Mouse (Mus musculus) cerebellum, adult 2 months (tissue): ENCODE measurements around the gene Rrp7a. TPM values are rescaled to one million over a fixed set of nuclear protein-coding genes. Genes with fewer than 3 reads are reported as not detected.

Source experiments
- DNase-seq, 2 experiments: peaks; one replicate each; pipeline ENCODE4 v3.0.0; 2021
- H3K27ac ChIP-seq: fragments of 200-500 bp; 2 replicates; pipeline ENCODE4 v1.5.1; 2012; ENCODE audit warnings: low read length, control low read depth, inconsistent platforms; ENCODE audit not compliant: insufficient read depth
- H3K27me3 ChIP-seq: fragments of 200-500 bp; 2 replicates; pipeline ENCODE4 v1.6.1; 2012; ENCODE audit warnings: inconsistent platforms, mild to moderate bottlenecking, low read length, moderate library complexity; ENCODE audit not compliant: control insufficient read depth, insufficient read depth
- H3K4me1 ChIP-seq: fragments of 200-500 bp; 2 replicates; pipeline ENCODE4 v1.6.1; 2011; ENCODE audit warnings: low read length; ENCODE audit not compliant: control insufficient read depth, insufficient read depth
- H3K4me3 ChIP-seq: fragments of 200-500 bp; replicated peaks from 2 replicates; pipeline ENCODE3; 2011; ENCODE audit warnings: mild to moderate bottlenecking, low read depth, low read length, control low read depth; ENCODE audit not compliant: insufficient read depth
- CTCF ChIP-seq: fragments of 200-500 bp; IDR thresholded peaks from 2 replicates; pipeline ENCODE4 v1.5.1; 2011; ENCODE audit warnings: low read depth, mild to moderate bottlenecking, control low read depth, low read length, moderate library complexity, borderline replicate concordance; ENCODE audit not compliant: insufficient read depth
- POLR2A ChIP-seq: fragments of 200-500 bp; IDR thresholded peaks from 2 replicates; pipeline ENCODE4 v1.6.1; 2011; ENCODE audit warnings: low read length, control low read depth, borderline replicate concordance; ENCODE audit not compliant: insufficient read depth
- WGBS: fragments of 180-500 bp; shearing (Covaris S2); methylation state at CpG from one replicate; pipeline ENCODE4 v1.1.7; 2018; 5-methylcytosine and 5-hydroxymethylcytosine counted together
- polyA plus RNA-seq: library from polyadenylated mRNA; depleted of rRNA; stranded (reverse); fragments of >200 nt; gene quantifications from 2 replicates; pipeline ENCODE4 v1.2.3, GENCODE M21; 2012

Gene Rrp7a
- polyA plus RNA-seq, 1 experiment, result 114 TPM

DNA sequence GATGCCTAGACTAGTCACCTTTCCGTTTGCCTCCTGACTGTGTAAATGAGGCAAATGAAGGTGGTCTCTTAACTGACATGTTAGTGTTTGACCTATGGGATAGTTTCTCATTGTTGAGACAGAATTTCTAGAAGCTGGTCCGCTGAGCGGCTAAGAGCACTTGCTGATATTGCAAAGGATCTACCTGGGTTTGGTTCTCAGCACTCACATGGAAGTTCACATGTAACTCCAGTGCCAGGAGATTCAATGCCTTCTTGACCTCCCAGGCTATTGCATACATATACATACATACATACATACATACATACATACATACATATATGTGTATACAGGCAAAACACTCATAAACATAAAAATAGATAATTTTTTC lies 27.5 kb upstream of the Rrp7a start:
- 22% methylated on average over 3 of the region's 3 CpGs for WGBS
- TF ChIP-seq CTCF (no peak), POLR2A (no peak)
- H3K4me1 ChIP-seq, result peaks cover 5% of the 10 kb centered on the region; the same call in 1 of the 2 replicates
- peak overlapping the region; percentile 99 for H3K4me3 ChIP-seq
- no peak for DNase-seq
- H3K27me3 ChIP-seq, result no peaks in the 10 kb centered on the region
- peak overlapping the region; percentile 100 for H3K27ac ChIP-seq

GRCm38 (mm10) chr15:83149196-83150072 lies 26.8 kb upstream of the Rrp7a start, which contains the start of gene Poldip3:
TSS of gene Poldip3 (minus strand) at chr15:83149384.
- Histone ChIP-seq H3K27me3 (no peaks in the 10 kb centered on the region), H3K27ac (peak within 1 kb of the TSS; percentile 100), H3K4me1 (peaks cover 8% of the 10 kb centered on the region; the same call in 1 of the 2 replicates), H3K4me3 (peak within 1 kb of the TSS; percentile 99)
- WGBS, result under 1% methylated on average over 56 of the region's 56 CpGs
- DNase-seq, result peak; percentile 98 to 99
- TF ChIP-seq CTCF (no peak), POLR2A (peak; percentile 78)

- no peaks in the 10 kb centered on the region for H3K27me3 ChIP-seq
- H3K27ac ChIP-seq, result peak overlapping the region; percentile 100
- TF ChIP-seq CTCF (no peak), POLR2A (no peak)
- under 1% methylated on average over 41 of the region's 41 CpGs for WGBS
- peaks cover 8% of the 10 kb centered on the region; the same call in 1 of the 2 replicates for H3K4me1 ChIP-seq
- no peak for DNase-seq
- peak overlapping the region; percentile 99 for H3K4me3 ChIP-seq
Observed at GRCm38 (mm10) chr15:83148801-83149195, 26.2 kb upstream of the Rrp7a start.

DNA sequence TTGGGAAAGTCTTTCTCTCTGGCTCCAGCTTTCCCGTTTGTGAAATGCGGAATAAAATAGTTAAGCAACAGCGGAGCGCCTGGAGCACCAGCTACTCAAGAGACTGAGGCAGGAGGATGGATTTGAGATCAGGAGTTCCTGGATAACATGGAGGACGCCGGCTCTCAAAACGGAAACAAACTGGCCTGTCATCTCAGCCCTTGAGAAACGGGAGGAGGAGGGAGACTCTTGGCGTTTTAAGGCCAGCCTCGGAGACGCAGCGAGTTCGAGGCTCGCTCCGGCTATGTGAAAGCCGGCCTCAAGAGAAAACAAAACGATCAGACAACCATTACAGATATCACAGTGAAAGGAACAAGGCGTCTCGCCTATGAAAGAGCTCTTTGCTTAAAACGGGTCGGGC lies 25.8 kb upstream of the Rrp7a start:
- peak overlapping the region; percentile 99 for H3K4me3 ChIP-seq
- DNase-seq, result no peak
- WGBS, result 2% methylated on average over 21 of the region's 21 CpGs
- H3K27ac ChIP-seq, result peak overlapping the region; percentile 100
- H3K27me3 ChIP-seq, result no peaks in the 10 kb centered on the region
- no peak for TF ChIP-seq CTCF
- no peak for TF ChIP-seq POLR2A
- H3K4me1 ChIP-seq, result peaks cover 8% of the 10 kb centered on the region; the same call in 1 of the 2 replicates

DNA sequence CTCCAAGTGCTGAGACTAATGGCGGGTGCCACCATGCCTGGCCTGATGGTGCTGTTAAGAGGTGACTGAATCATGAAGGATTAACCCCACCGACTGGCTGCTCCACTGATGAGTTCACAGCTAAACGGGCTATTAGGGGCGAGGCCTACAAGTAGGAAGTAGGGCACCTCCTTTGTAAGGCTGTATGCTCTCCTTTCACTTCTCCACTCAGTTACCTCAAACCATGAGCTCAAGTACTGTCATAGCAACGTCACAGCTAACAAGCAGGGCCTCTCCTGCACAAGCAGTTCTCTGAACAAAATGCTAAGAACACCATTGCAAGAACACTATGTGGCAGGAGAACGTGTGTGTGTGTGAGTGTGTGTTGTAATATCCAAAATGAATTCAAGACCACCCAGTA lies 22.9 kb upstream of the Rrp7a start:
- H3K4me3 ChIP-seq, result no peak overlapping the region
- DNase-seq, result no peak
- H3K4me1 ChIP-seq, result peaks cover 20% of the 10 kb centered on the region
- no peaks in the 10 kb centered on the region for H3K27me3 ChIP-seq
- H3K27ac ChIP-seq, result no peak overlapping the region
- 84% methylated on average over 6 of the region's 6 CpGs for WGBS
- TF ChIP-seq CTCF (no peak), POLR2A (no peak)

DNA sequence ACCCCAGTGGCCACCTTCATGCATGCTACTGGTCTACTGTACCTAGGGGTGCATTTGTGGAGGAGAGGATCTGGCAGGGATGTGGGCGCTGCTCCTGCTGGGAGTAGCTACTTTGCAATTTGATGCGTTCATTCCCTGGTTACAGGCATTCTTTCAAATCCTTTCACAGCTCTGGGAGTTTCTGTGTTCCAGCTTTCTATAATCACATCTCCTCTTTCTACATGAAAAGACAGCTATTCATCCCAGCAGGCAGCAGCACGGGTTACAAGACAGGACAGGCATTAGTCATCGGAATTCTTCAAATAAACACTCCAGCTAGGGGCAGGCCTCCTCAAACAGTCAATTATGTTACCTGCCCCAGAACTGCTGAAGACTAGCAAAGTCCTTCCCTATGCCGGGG lies 20.3 kb upstream of the Rrp7a start:
- 19% methylated on average over 5 of the region's 5 CpGs for WGBS
- no peak for TF ChIP-seq POLR2A
- no peak for TF ChIP-seq CTCF
- no peak for DNase-seq
- no peaks in the 10 kb centered on the region for H3K27me3 ChIP-seq
- H3K4me3 ChIP-seq, result no peak overlapping the region
- peaks cover 22% of the 10 kb centered on the region for H3K4me1 ChIP-seq
- peak overlapping the region; percentile 45; the same call in 1 of the 2 replicates for H3K27ac ChIP-seq

DNA sequence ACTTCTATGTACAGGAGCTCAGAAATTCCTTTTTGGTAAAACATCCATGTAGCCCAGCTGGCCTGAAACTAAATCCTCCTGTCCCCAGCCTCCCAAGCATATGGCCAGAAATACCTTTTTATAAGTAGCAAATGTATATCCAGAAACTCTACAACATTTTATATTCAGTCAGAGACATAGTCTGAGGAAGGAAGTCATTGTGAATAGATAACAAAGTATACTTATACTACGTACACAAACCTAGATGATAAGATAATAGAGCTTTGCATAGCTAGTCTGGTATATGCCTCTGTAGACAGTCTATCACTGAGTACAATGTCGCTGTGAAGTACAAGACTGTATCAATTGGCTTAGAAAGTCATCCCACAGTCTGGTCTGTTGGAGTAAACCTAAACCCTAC lies 13.1 kb upstream of the Rrp7a start:
- WGBS, result 93% methylated on average over 2 of the region's 2 CpGs
- no peaks in the 10 kb centered on the region for H3K27me3 ChIP-seq
- TF ChIP-seq CTCF, result no peak
- TF ChIP-seq POLR2A, result no peak
- no peak overlapping the region for H3K27ac ChIP-seq
- H3K4me1 ChIP-seq, result peaks cover 4% of the 10 kb centered on the region; the same call in 1 of the 2 replicates
- H3K4me3 ChIP-seq, result no peak overlapping the region
- DNase-seq, result no peak

GRCm38 (mm10) chr15:83134671-83135070 lies 12.1 kb upstream of the Rrp7a start:
- WGBS, result 42% methylated on average over 6 of the region's 6 CpGs

More at GRCm38 (mm10) chr15:83134671-83135070, 12.1 kb upstream of the Rrp7a start:
- Histone ChIP-seq H3K4me1 (peaks cover 4% of the 10 kb centered on the region; the same call in 1 of the 2 replicates), H3K27ac (no peak overlapping the region), H3K4me3 (no peak overlapping the region), H3K27me3 (no peaks in the 10 kb centered on the region)
- no peak for TF ChIP-seq POLR2A
- no peak for TF ChIP-seq CTCF
- DNase-seq, result no peak
